Mouse (Mus musculus) MEL (cell line): Measurements from ENCODE around the gene Eif3m.
A peak's percentile ranks its signal among the peaks of the same experiment; 100 is the strongest.

Experiments used
- BHLHE40 ChIP-seq: IDR thresholded peaks from 2 replicates; pipeline ENCODE4 v1.6.1; 2012; ENCODE audit warnings: low read depth, mild to moderate bottlenecking, inconsistent platforms, low read length, improper control_type of control experiment, borderline replicate concordance
- CTCF ChIP-seq, 3 experiments: IDR thresholded peaks in 2 of 3; conservative IDR thresholded peaks in 1 of 3; 2 replicates each; pipeline ENCODE4 v1.5.1; 2011 to 2012; ENCODE audit warnings: low read length in 3 of 3, low read depth in 2 of 3, mild to moderate bottlenecking in 2 of 3, improper control_type of control experiment in 1 of 3, inconsistent platforms in 1 of 3, mixed read lengths in 1 of 3, moderate library complexity in 1 of 3; ENCODE audit not compliant: control insufficient read depth in 1 of 3, insufficient read depth in 1 of 3, poor library complexity in 1 of 3, severe bottlenecking in 1 of 3
- E2F4 ChIP-seq: IDR thresholded peaks from 2 replicates; pipeline ENCODE4 v1.6.1; 2011; ENCODE audit warnings: low read depth, low read length, improper control_type of control experiment, borderline replicate concordance
- EP300 ChIP-seq, 2 experiments: IDR thresholded peaks; 2 replicates each; pipeline ENCODE4 v1.6.1; 2011; ENCODE audit warnings: improper control_type of control experiment in 2 of 2, low read length in 2 of 2, low read depth in 1 of 2, mild to moderate bottlenecking in 1 of 2
- ETS1 ChIP-seq: IDR thresholded peaks from 2 replicates; pipeline ENCODE4 v1.6.1; 2012; ENCODE audit warnings: low read depth, mild to moderate bottlenecking, inconsistent platforms, low read length, improper control_type of control experiment, moderate library complexity
- JUND ChIP-seq: IDR thresholded peaks from 2 replicates; pipeline ENCODE4 v1.6.1; 2011; ENCODE audit warnings: low read depth, mild to moderate bottlenecking, improper control_type of control experiment, low read length
- MYC ChIP-seq: IDR thresholded peaks from 2 replicates; pipeline ENCODE4 v1.6.1; 2011; ENCODE audit warnings: low read depth, mild to moderate bottlenecking, low read length, improper control_type of control experiment, moderate library complexity
- POLR2A ChIP-seq, 2 experiments: IDR thresholded peaks; 2 replicates each; pipeline ENCODE4 v1.6.1; 2011 to 2012; ENCODE audit warnings: low read length in 2 of 2, mild to moderate bottlenecking in 2 of 2, control low read depth in 1 of 2, improper control_type of control experiment in 1 of 2, low read depth in 1 of 2, moderate library complexity in 1 of 2; ENCODE audit not compliant: control insufficient read depth in 1 of 2, insufficient read depth in 1 of 2, poor library complexity in 1 of 2
- POLR2AphosphoS2 ChIP-seq: IDR thresholded peaks from 2 replicates; pipeline ENCODE4 v1.6.1; 2011; ENCODE audit warnings: low read length, improper control_type of control experiment
- ZMIZ1 ChIP-seq: IDR thresholded peaks from 2 replicates; pipeline ENCODE4 v1.6.1; 2012; ENCODE audit warnings: low read depth, mild to moderate bottlenecking, inconsistent platforms, low read length, improper control_type of control experiment, moderate library complexity
- ZNF384 ChIP-seq: IDR thresholded peaks from 2 replicates; pipeline ENCODE4 v1.6.1; 2012; ENCODE audit warnings: low read depth, mild to moderate bottlenecking, inconsistent platforms, low read length, improper control_type of control experiment

GRCm38 (mm10) chr2:105021836-105022235 lies 5.0 kb upstream of the Eif3m start:
- TF ChIP-seq ZNF384: peak; percentile 36; the same call in 1 of the 2 replicates
- no peak for TF ChIP-seq POLR2A (IDR thresholded peaks at IDR 0.05; ENCODE audit: control insufficient read depth in 1 of 2, insufficient read depth in 1 of 2, low read depth in 1 of 2, low read length in 2 of 2, poor library complexity in 1 of 2)
- TF ChIP-seq EP300 (IDR thresholded peaks at IDR 0.05; ENCODE audit: low read depth in 1 of 2, low read length in 2 of 2): peak; percentile 92 to 95
- 0 out of 2 replicates have a peak, but pooled peaks have one; percentile 12 for TF ChIP-seq BHLHE40
- TF ChIP-seq JUND: no peak
- no peak for TF ChIP-seq ZMIZ1
- TF ChIP-seq CTCF (IDR thresholded peaks at IDR 0.05 in 2 of 3, conservative IDR thresholded peaks at IDR 0.05 in 1 of 3; ENCODE audit: control insufficient read depth in 1 of 3, insufficient read depth in 1 of 3, low read depth in 2 of 3, low read length in 3 of 3, poor library complexity in 1 of 3, severe bottlenecking in 1 of 3): no peak
- no peak for TF ChIP-seq E2F4
- peak; percentile 49; the same call in 1 of the 2 replicates for TF ChIP-seq MYC
- peak; percentile 94 for TF ChIP-seq ETS1
- TF ChIP-seq POLR2AphosphoS2: no peak
